Mouse (Mus musculus) megakaryocyte-erythroid progenitor cell, adult 5-6 weeks (primary cell): Measurements from ENCODE around the gene Tinagl1. TPM values are rescaled to one million over a fixed set of nuclear protein-coding genes. Genes with fewer than 3 reads are reported as not detected.

ENCODE experiments used
- ATAC-seq: replicated peaks from 2 replicates; pipeline ENCODE4 v1.8.0; 2016; ENCODE audit warnings: mild to moderate bottlenecking, inconsistent platforms; ENCODE audit not compliant: severe bottlenecking, poor library complexity, low FRiP score, low TSS enrichment
- total RNA-seq, 2 experiments: library from RNA; stranded (forward) in 1 of 2; stranded (reverse) in 1 of 2; fragments of 200-1000, 215-1000 nt in 1 of 2; fragments of >200 nt in 1 of 2; fragmentation: Nextera tagmentation in 1 of 2; gene quantifications; 2 replicates each; pipeline ENCODE4 v1.2.3; 2014 to 2017

Tinagl1 gene
- total RNA-seq, 2 experiments from 2014 or later: 1.8 to 15.3 TPM

DNA sequence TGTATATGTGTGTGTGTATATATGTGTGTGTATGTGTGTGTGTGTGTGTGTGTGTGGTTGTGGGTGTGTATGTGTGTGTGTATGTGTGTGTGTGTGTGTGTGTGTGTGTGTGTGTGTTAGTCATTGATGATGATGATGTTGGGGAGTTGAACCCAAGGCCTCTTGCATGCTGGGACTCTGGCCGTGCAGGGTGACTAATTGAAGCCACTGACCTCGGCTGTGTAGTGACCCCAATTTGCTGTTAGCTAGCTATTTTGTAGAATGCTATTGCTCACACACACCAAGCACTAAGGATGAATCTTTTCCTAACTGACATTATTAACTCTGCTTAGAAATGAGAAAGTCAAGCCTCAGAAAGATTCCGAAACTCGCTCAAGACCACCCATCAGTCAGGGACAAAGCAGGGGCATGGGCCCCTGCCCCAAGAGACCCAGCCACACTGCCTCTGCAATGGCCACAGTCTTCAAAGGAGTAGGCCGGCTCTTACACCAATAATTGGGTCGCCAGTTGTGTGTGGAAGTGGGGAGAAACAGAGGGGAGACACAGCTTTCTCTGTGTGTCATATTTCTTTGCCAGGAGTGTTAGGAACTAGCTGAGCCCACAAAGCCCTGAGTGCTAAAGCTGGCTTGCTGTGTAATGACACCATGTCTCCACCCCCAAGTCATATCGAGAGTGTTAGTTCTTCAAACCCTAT, 6.1 kb upstream of the Tinagl1 start:
- ATAC-seq: no peak

GRCm38 (mm10) chr4:130179876-130180275, 5.0 kb upstream of the Tinagl1 start:
- no peak for ATAC-seq

- ATAC-seq: no peak
Measured at GRCm38 (mm10) chr4:130177536-130177935, 2.6 kb upstream of the Tinagl1 start.

- no peak for ATAC-seq
Measured at GRCm38 (mm10) chr4:130177087-130177486, 2.2 kb upstream of the Tinagl1 start.

- no peak for ATAC-seq
Measured at GRCm38 (mm10) chr4:130176156-130176720, 1.3 kb upstream of the Tinagl1 start.

DNA sequence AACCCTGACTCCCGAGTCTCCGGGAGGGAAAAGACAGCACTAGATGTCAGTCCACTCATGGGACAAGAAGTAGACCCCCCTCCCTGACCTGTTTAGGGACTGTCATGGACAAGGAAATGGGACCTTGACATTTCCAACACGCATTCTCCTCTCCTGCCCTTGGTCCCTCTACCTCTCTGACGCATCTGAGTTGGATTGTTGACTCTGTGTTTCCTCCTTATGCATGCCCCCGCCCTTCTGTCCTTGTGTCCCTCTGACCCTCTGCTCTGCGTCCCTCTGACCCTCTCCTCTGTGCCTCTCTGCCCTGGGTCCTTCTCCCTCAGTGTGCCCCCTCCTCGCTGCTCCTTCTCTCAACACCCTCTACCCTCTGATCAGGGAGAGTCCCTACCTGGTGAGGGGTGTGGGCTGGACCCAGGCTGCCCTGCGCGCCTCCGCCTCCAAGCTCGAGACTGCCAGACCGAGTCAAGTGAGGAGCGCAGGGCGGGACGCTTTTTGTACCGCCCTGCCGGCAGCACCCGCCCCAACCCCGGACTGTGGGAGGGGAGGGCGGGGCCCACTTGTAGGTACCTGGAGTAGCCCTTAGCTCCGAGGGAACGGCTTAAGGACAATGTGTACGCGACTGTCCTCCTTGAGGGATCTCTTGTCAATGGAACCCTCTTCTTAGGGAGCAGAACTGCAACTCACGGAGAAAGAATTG, 439 bp downstream of the Tinagl1 start:
- peak; percentile 78 for ATAC-seq

- ATAC-seq: no peak
Measured at GRCm38 (mm10) chr4:130173911-130174311, 1.0 kb downstream of the Tinagl1 start.

DNA sequence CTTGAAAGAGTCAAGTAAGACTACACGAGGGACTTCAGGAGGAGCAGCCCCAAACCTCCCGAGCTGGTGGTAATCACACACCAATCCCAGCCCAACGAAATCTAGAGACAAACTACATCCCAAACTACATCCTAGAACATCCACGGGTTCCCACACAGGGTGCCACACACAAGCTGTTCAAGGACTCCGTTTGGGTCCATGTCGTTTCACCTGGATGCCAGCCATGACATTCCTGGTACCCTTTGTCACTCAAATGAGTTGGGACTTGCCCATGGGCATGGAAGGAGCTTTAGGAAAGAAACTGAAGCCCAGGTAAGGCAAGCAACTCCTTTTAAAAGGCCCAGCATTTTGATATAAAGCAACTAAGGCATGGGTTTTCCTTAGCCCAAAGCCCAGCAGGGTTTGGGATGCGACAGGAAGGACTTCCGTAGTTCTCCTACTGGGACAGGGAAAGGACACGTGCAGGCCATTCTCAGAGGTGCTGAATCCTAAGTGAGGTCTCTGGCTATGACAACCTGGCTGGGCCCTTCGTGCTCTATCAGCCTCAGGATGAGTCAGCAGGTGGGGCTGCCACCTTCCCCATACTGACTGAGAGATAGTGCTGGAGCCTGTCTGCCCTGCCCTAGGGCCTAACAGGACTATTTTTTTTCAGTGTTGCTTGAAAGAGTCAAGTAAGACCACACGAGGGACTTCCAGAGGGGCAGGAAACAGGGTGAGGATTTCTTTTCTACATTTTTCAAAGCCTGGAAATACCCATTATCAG, 1.7 kb downstream of the Tinagl1 start:
- peak; percentile 73 for ATAC-seq

DNA sequence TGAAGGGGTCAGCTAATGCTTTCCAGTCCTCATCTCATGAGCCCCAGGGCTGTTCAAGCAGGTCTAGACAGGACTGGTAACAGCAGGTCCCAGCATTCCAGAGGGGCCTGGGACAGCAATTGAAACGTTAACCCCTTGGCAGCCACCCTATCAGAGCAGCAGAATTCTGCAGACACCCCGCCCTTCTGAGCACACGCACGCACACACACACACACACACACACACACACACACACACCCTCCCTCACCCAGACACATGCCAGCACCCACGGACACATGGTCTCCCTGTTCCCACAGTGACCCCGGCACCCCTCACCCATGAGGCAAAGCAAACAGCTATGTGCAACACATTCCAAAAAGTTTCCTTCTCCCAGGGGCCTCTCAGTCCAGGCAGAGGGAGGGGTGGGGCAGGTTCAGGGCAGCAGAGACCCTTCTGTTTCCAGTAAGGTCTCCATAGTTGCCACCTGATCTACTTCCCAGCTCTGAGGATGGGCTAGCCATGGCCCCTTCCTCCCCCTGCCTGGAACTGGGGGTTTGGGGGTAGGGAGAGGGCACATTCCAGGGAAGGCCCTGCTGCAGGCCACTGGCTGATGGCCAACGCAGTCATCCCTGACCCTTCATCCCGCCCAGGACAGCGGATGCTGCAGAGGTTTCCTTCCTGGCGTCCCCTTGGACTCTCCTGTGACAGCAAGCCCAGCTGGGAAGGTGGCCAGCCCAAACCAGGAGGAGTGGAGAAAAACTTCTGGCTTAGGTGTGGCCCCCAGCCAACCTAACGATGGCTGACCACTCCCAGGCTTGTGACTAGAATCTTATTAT, 2.8 kb downstream of the Tinagl1 start:
- no peak for ATAC-seq

GRCm38 (mm10) chr4:130170362-130170761, 4.6 kb downstream of the Tinagl1 start:
- ATAC-seq: no peak

GRCm38 (mm10) chr4:130169411-130169971, 5.4 kb downstream of the Tinagl1 start:
- ATAC-seq: no peak

DNA sequence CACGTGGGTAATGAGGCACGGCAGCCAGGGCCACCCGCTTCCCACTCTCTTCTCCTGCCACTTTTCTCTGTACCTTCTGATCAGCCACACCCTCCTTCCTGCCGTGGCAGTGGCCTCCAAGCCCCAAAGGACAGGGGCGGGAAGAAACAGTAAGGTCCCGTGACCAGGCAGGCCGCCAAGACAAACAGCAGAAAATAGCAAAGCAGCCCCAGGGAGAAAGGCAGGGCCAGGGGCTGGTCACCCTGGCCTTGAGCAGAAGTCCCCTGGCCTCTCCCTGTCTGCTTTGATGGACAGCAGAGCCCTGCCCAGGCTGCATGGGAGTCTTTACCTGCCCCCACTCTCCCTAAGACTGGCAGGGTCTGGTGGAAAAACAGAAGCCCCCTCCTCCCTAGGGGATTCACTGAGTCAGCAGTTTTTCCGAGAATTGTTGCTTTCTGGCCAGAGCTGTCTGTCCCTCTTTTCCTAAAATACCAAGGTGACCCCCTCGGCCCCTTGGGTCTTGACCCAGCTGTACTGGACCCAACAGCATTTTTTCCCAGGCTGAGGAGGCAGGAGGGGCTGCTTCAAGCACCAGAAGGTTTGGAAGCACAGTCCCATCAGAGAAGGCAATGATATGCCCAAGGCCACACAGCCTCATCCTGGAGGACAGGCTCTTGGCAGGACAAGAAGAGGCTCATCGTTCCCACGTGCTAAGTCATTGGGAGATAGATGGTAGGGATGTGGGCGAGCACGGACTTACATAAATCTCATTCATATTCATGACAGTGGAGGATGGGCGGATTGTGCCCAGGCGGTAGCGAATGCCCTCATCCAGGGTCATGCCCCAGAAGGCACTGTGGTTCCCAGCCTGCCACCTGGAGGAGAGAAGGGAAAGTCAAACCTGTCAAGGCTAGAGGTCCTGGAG, 6.4 kb downstream of the Tinagl1 start:
- ATAC-seq: peak; percentile 34

DNA sequence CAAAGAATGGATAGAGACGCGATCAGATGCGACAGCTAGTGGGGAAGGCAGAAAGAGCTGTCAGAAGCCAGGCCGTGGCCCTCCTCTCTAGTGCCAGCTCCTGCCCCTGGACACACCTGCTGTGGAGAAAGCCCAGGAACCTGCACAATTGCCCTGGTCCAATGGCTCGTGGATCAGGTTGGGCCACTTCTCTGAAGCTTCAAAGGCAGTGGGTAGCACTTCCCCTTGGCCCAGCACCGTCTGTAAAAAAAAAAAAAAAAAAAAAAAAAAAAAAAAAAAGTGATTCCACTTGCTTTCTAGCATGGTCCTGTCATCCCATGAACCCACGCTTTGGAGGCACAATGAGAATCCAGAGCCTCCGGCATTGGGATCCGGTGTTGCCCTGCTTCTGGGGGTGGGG, 7.1 kb downstream of the Tinagl1 start:
- no peak for ATAC-seq

- no peak for ATAC-seq
Measured at GRCm38 (mm10) chr4:130167321-130167720, 7.6 kb downstream of the Tinagl1 start.

GRCm38 (mm10) chr4:130166592-130166991, 8.3 kb downstream of the Tinagl1 start:
- ATAC-seq: no peak

DNA sequence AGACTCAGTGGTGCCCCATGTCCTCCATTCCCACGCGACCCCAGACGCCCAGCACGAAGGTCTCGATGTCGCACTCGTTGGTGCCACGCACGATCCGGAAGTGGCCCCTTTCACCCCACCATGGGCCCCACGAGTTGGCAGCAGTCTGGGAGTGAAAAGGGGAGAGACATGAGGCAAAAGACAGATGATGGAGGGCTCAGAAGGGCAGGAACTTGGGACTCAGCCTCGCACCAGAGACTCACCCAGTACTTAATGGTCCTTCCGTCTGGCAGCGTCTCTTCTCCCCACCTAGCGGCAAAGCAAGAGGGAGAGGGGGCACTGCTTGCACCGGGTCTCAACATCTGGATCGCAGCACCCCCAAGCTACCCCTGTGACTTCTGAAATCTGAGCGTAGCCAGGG, 8.9 kb downstream of the Tinagl1 start:
- ATAC-seq: no peak

DNA sequence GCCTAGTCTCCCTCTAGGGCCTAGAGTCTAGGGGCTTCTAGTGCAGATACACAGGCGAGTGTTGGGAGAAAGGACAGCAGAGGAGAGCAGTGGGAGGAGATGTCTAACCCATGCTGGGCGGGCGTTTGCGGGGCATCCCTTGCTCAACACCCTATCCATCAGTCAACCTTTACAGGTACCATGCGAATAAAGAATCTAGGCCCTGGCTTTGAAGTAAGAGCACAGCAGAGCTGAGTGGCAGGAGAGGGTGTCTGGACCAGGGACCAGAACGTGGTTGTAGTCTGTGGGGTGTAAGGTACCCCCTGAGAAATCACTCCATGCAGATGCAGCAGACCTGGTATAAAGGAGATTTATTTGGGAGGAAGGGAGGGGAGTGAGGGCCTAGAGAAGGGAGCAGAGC, 10.8 kb downstream of the Tinagl1 start:
- ATAC-seq: no peak

- no peak for ATAC-seq
Measured at GRCm38 (mm10) chr4:130163391-130163861, 11.5 kb downstream of the Tinagl1 start.
